Mouse (Mus musculus): Measurements from ENCODE around the gene Tmem50a.
A peak's percentile ranks its signal among the peaks of the same experiment; 100 is the strongest.

Tmem50a gene

GRCm38 (mm10) chr4:134852438-134853255, 62.2 kb downstream of the Tmem50a start:
- peak; percentile 10 to 12 for DNase-seq (ENCODE audit: low spot score in 2 of 2)

GRCm38 (mm10) chr4:134851876-134852275, 62.9 kb downstream of the Tmem50a start:
- DNase-seq (ENCODE audit: low spot score in 2 of 2), result no peak

- DNase-seq (ENCODE audit: low spot score in 2 of 2), result no peak
Measured at GRCm38 (mm10) chr4:134851236-134851635, 63.6 kb downstream of the Tmem50a start.

- DNase-seq (ENCODE audit: low spot score in 2 of 2), result no peak
Measured at GRCm38 (mm10) chr4:134850551-134850950, 64.3 kb downstream of the Tmem50a start.
